Mouse (Mus musculus) telencephalon, adult 2 months (tissue): ENCODE results near the gene Gm44805.
"Not testable (repeated sequence)": the region's sequence is repeated elsewhere in the genome, so short reads cannot be mapped to it uniquely, and the experiment has no call there.

Source experiments
- DNase-seq: peaks from one replicate; pipeline ENCODE4 v3.0.0-alpha.2; 2011; ENCODE audit warnings: low read depth, low spot score

The Gm44805 gene

GRCm38 (mm10) chr7:19698907-19699826 lies 17.9 kb upstream of the Gm44805 start, which contains the start of gene Apoe:
TSS of gene Apoe (minus strand) at chr7:19699188.
- no peak for DNase-seq

GRCm38 (mm10) chr7:19697949-19698906 lies 17.0 kb upstream of the Gm44805 start:
- DNase-seq, result no peak

GRCm38 (mm10) chr7:19696336-19696873 lies 15.2 kb upstream of the Gm44805 start:
- DNase-seq, result no peak

GRCm38 (mm10) chr7:19695881-19696280 lies 14.7 kb upstream of the Gm44805 start:
- DNase-seq, result no peak

- no peak for DNase-seq
Observed at GRCm38 (mm10) chr7:19695213-19695594, 14.0 kb upstream of the Gm44805 start.

- DNase-seq, result no peak
Observed at GRCm38 (mm10) chr7:19694336-19695212, 13.4 kb upstream of the Gm44805 start.

GRCm38 (mm10) chr7:19693421-19693820 lies 12.2 kb upstream of the Gm44805 start:
- no peak for DNase-seq

GRCm38 (mm10) chr7:19691873-19692865 lies 10.9 kb upstream of the Gm44805 start, which contains the start of gene Apoc1:
TSS of gene Apoc1 (minus strand) at chr7:19692660.
- no peak for DNase-seq

GRCm38 (mm10) chr7:19691434-19691833 lies 10.2 kb upstream of the Gm44805 start:
- DNase-seq, result no peak

GRCm38 (mm10) chr7:19690845-19691244 lies 9.6 kb upstream of the Gm44805 start:
- DNase-seq, result no peak

- no peak for DNase-seq
Observed at GRCm38 (mm10) chr7:19688611-19689010, 7.4 kb upstream of the Gm44805 start.

- no peak for DNase-seq
Observed at GRCm38 (mm10) chr7:19688101-19688500, 6.9 kb upstream of the Gm44805 start.

GRCm38 (mm10) chr7:19686927-19687583 lies 5.8 kb upstream of the Gm44805 start:
- DNase-seq, result not testable (repeated sequence)

- DNase-seq, result no peak
Observed at GRCm38 (mm10) chr7:19686521-19686920, 5.3 kb upstream of the Gm44805 start.

- DNase-seq, result no peak
Observed at GRCm38 (mm10) chr7:19685374-19685773, 4.2 kb upstream of the Gm44805 start.

GRCm38 (mm10) chr7:19683771-19684201 lies 2.6 kb upstream of the Gm44805 start:
- no peak for DNase-seq

- DNase-seq, result no peak
Observed at GRCm38 (mm10) chr7:19682979-19683378, 1.8 kb upstream of the Gm44805 start.

- DNase-seq, result no peak
Observed at GRCm38 (mm10) chr7:19680702-19681101, 521 bp downstream of the Gm44805 start.

- no peak for DNase-seq
Observed at GRCm38 (mm10) chr7:19678901-19679300, 2.3 kb downstream of the Gm44805 start.
